Mouse (Mus musculus) limb, embryonic 10.5 days (tissue): ENCODE measurements around the gene Krt14. TPM values are rescaled to one million over a fixed set of nuclear protein-coding genes. Genes with fewer than 3 reads are reported as not detected.
"Not testable (repeated sequence)": the region's sequence is repeated elsewhere in the genome, so short reads cannot be mapped to it uniquely, and the experiment has no call there.

ENCODE experiments used
- DNase-seq: peaks from one replicate; pipeline ENCODE4 v3.0.0-alpha.2; 2017; ENCODE audit warnings: low spot score
- H3K27ac ChIP-seq: fragments of 300-500 bp; sonication (generic); 2 replicates; pipeline ENCODE4 v1.5.1; 2016; ENCODE audit warnings: mild to moderate bottlenecking
- H3K27me3 ChIP-seq: fragments of 300-500 bp; sonication (generic); 2 replicates; pipeline ENCODE4 v1.6.1; 2016; ENCODE audit warnings: low read depth, mild to moderate bottlenecking; ENCODE audit not compliant: poor library complexity, severe bottlenecking
- H3K36me3 ChIP-seq: fragments of 300-500 bp; sonication (generic); 2 replicates; pipeline ENCODE4 v1.6.1; 2016; ENCODE audit warnings: mild to moderate bottlenecking, moderate library complexity
- H3K4me1 ChIP-seq: fragments of 300-500 bp; sonication (generic); 2 replicates; pipeline ENCODE4 v1.6.1; 2016
- H3K4me3 ChIP-seq: fragments of 300-500 bp; sonication (generic); 2 replicates; pipeline ENCODE4 v1.5.1; 2016; ENCODE audit warnings: mild to moderate bottlenecking, moderate library complexity
- H3K9me3 ChIP-seq: fragments of 300-500 bp; sonication (generic); replicated peaks from 2 replicates; pipeline ENCODE4 v1.6.1; 2016; ENCODE audit warnings: mild to moderate bottlenecking
- WGBS: fragments of 180-500 bp; shearing (Covaris S2); methylation state at CpG from one replicate; pipeline ENCODE4 v1.1.7; 2016; 5-methylcytosine and 5-hydroxymethylcytosine counted together
- polyA plus RNA-seq: library from polyadenylated mRNA; unstranded; fragments of >200 nt; fragmentation: Nextera tagmentation; extraction: Ambion mirVana; gene quantifications from 2 replicates; pipeline ENCODE4 v1.2.1, GENCODE M21; 2016

Gene Krt14
- 8.0 and 32.0 TPM in 2 replicates for polyA plus RNA-seq

DNA sequence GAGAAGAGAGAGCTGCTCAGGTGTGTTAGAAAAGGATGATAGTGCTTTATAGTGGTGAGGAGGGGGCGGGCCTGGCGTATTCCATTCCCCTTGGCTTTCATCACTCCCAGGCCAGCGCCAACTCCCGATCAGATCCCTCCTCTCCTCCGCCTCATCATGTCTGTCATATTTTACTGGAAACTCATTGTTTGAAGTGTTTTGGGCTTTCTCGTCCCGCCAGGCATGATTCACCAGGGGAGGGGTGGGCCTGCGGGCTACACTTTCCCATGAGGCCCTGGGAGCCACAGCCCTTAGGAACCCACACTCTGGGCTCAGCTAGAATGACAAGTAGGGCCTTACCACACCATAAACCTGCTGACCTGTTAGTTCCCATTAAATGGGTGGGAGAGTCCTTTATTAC lies at the start of gene Krt14:
Gene Krt14 (minus strand): TSS at position 51 of the 400 bp plus-strand sequence.
- WGBS, result 95% methylated on average over 8 of the region's 8 CpGs

GRCm38 (mm10) chr11:100255514-100255913 lies 48.2 kb upstream of the Krt14 start:
- Histone ChIP-seq H3K27me3 (no peaks in the 10 kb centered on the region), H3K36me3 (no peaks in the 10 kb centered on the region), H3K9me3 (no peaks in the 10 kb centered on the region), H3K4me3 (no peak overlapping the region), H3K4me1 (0 out of 2 replicates have a peak, but pooled peaks cover under 1% of the 10 kb centered on the region), H3K27ac (no peak overlapping the region)
- 90% methylated on average over 6 of the region's 6 CpGs for WGBS
- no peak for DNase-seq

More for the DNA sequence above, at the start of gene Krt14:
- Histone ChIP-seq H3K9me3 (no peaks in the 10 kb centered on the region), H3K36me3 (no peaks in the 10 kb centered on the region), H3K27me3 (no peaks in the 10 kb centered on the region), H3K4me1 (no peaks in the 10 kb centered on the region), H3K4me3 (no peak within 1 kb of the TSS), H3K27ac (no peak within 1 kb of the TSS)
- no peak for DNase-seq

GRCm38 (mm10) chr11:100254360-100255090 lies 47.2 kb upstream of the Krt14 start:
- Histone ChIP-seq H3K36me3 (no peaks in the 10 kb centered on the region), H3K9me3 (no peaks in the 10 kb centered on the region), H3K27ac (no peak overlapping the region), H3K4me1 (no peaks in the 10 kb centered on the region), H3K4me3 (no peak overlapping the region), H3K27me3 (no peaks in the 10 kb centered on the region)
- no peak for DNase-seq
- 69% methylated on average over 5 of the region's 5 CpGs for WGBS

- no peaks in the 10 kb centered on the region for H3K36me3 ChIP-seq
- no peak within 1 kb of the TSS for H3K27ac ChIP-seq
- H3K4me3 ChIP-seq, result no peak within 1 kb of the TSS
- no peaks in the 10 kb centered on the region for H3K27me3 ChIP-seq
- peak; percentile 17 for DNase-seq
- H3K9me3 ChIP-seq, result no peaks in the 10 kb centered on the region
- no peaks in the 10 kb centered on the region for H3K4me1 ChIP-seq
- 85% methylated on average over 7 of the region's 7 CpGs for WGBS
Observed at GRCm38 (mm10) chr11:100248852-100249465, 41.6 kb upstream of the Krt14 start, which contains the start of gene Krt16. TSS of gene Krt16 (minus strand) at chr11:100248902.

GRCm38 (mm10) chr11:100246471-100246870 lies 39.1 kb upstream of the Krt14 start:
- peak; percentile 18 for DNase-seq
- H3K36me3 ChIP-seq, result not testable (repeated sequence)
- WGBS, result 73% methylated on average over 7 of the region's 7 CpGs

DNA sequence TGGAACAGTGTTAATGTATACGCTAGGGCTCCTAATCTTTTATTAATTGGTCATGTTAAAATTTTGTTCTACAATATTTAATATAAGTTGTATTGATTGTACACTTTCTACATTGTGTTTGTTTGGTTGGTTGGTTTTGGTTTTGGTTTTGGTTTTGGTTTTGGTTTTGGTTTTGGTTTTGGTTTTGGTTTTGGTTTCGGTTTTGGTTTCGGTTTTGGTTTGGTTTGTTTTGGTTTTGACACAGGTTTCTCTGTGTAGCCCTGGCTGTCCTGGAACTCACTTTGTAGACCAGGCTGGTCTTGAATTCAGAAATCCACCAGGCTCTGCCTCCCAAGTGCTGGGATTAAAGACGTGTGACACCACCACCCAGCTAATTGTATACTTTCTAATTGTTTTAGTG lies 32.9 kb upstream of the Krt14 start:
- not testable (repeated sequence) for H3K4me3 ChIP-seq, H3K27me3 ChIP-seq, H3K4me1 ChIP-seq, DNase-seq, H3K9me3 ChIP-seq, H3K27ac ChIP-seq, H3K36me3 ChIP-seq
- WGBS, result 92% methylated on average over 4 of the region's 4 CpGs

More at GRCm38 (mm10) chr11:100246471-100246870, 39.1 kb upstream of the Krt14 start:
- H3K4me3 ChIP-seq, H3K9me3 ChIP-seq, H3K27ac ChIP-seq, H3K4me1 ChIP-seq, H3K27me3 ChIP-seq: not testable (repeated sequence)

GRCm38 (mm10) chr11:100221741-100222140 lies 14.4 kb upstream of the Krt14 start:
- H3K9me3 ChIP-seq, result no peaks in the 10 kb centered on the region; the same call in 1 of the 2 replicates
- no peak for DNase-seq
- H3K4me1 ChIP-seq, result no peaks in the 10 kb centered on the region
- H3K4me3 ChIP-seq, result no peak overlapping the region
- 88% methylated on average over 8 of the region's 8 CpGs for WGBS
- H3K36me3 ChIP-seq, result no peaks in the 10 kb centered on the region
- H3K27me3 ChIP-seq, result no peaks in the 10 kb centered on the region
- H3K27ac ChIP-seq, result no peak overlapping the region

DNA sequence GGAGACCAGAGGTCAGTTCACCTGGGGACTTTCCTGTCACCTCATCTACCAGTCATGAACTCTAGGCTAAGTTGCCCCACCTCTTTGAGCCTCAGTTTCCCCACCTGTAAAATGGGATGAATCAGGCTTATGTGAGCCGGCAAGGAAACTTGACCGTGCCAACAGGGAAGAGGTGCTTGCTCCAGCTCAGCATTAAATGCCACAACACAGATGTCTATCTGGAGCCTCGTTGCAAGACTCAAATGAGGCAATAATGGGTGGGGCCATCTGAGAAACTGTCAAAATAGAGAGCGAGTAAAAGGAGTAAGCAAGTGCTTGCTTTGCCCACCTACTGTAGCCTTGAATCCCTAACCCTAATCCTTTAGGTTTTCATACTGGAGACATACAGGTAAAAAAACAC lies 12.0 kb upstream of the Krt14 start:
- no peaks in the 10 kb centered on the region for H3K27me3 ChIP-seq
- H3K27ac ChIP-seq, result no peak overlapping the region
- no peak for DNase-seq
- H3K36me3 ChIP-seq, result no peaks in the 10 kb centered on the region
- WGBS, result 89% methylated on average over 4 of the region's 4 CpGs
- H3K4me1 ChIP-seq, result no peaks in the 10 kb centered on the region
- H3K4me3 ChIP-seq, result no peak overlapping the region
- H3K9me3 ChIP-seq, result no peaks in the 10 kb centered on the region

- Histone ChIP-seq H3K4me3 (no peak overlapping the region), H3K9me3 (no peaks in the 10 kb centered on the region), H3K4me1 (no peaks in the 10 kb centered on the region), H3K36me3 (no peaks in the 10 kb centered on the region), H3K27ac (no peak overlapping the region), H3K27me3 (no peaks in the 10 kb centered on the region)
- DNase-seq, result no peak
- WGBS, result 60% methylated on average over 6 of the region's 6 CpGs
Observed at GRCm38 (mm10) chr11:100208542-100208941, 1.2 kb upstream of the Krt14 start.

- no peaks in the 10 kb centered on the region for H3K27me3 ChIP-seq
- H3K4me1 ChIP-seq, result no peaks in the 10 kb centered on the region
- no peak overlapping the region for H3K4me3 ChIP-seq
- WGBS, result 21% methylated on average over 6 of the region's 6 CpGs
- no peak overlapping the region for H3K27ac ChIP-seq
- no peaks in the 10 kb centered on the region for H3K36me3 ChIP-seq
- peak; percentile 69 for DNase-seq
- no peaks in the 10 kb centered on the region for H3K9me3 ChIP-seq
Observed at GRCm38 (mm10) chr11:100203448-100203847, 3.9 kb downstream of the Krt14 start.

DNA sequence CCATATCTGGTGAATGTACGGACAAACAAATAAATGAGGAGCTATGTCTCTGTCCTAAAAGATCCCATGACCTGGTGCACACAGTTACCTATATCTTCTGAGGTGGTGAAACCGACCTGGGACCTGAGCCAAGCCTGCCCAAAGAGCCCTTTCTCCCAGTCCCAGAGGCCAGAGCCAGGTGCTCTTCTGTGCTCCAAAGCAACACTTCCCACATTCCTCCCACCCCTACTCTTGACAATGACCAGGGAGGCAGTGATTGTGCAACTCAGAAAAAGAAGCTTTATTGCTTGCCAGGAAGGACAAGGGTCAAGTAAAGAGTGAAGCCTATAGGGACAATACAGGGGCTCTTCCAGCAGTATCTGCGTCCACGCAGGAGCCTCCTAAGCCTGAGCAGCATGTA lies 4.4 kb downstream of the Krt14 start:
- Histone ChIP-seq H3K36me3 (no peaks in the 10 kb centered on the region), H3K27me3 (no peaks in the 10 kb centered on the region), H3K27ac (no peak overlapping the region), H3K9me3 (no peaks in the 10 kb centered on the region), H3K4me3 (no peak overlapping the region), H3K4me1 (no peaks in the 10 kb centered on the region)
- 81% methylated on average over 4 of the region's 4 CpGs for WGBS
- DNase-seq, result no peak

DNA sequence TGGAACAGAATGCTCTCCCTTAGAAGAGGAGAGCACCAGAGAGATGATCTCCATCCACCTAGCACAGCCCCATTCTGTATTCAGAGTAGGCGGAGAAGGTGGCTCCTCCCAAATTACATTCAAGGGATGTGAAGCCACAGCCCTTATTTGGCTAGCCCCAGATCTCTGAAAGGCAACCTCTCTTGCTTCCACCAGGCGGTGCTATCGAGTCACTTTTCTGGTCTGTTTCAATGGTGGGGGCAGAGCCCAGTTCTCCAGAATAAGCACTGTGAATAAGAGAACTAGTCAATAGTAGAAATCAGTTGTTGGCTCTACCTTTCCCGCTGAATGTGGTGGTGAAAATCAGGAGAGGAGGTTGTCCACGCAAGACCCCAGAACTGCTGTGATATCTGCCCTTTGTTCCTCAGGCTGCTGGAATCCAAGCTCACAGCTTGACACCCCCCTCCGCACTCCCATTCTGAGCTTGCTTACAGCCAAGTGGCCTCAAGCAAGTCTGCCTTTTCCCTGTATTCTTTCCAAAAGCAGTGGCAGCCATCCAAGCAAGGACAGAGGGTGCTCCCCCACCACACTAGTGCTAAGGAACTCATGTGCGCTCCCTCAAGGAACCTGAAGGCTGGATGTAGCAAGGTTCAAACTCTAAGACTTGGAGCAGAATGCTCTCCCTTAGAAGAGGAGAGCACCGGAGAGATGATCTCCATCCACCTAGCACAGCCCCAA lies 7.1 kb downstream of the Krt14 start:
- Histone ChIP-seq H3K36me3 (no peaks in the 10 kb centered on the region), H3K4me3 (no peak overlapping the region), H3K9me3 (no peaks in the 10 kb centered on the region), H3K27me3 (no peaks in the 10 kb centered on the region), H3K4me1 (no peaks in the 10 kb centered on the region), H3K27ac (no peak overlapping the region)
- WGBS, result 46% methylated on average over 8 of the region's 8 CpGs
- DNase-seq, result peak; percentile 51

GRCm38 (mm10) chr11:100198666-100199065 lies 8.7 kb downstream of the Krt14 start:
- DNase-seq, result no peak
- H3K36me3 ChIP-seq, result no peaks in the 10 kb centered on the region
- H3K9me3 ChIP-seq, result no peaks in the 10 kb centered on the region
- H3K27ac ChIP-seq, result no peak overlapping the region
- H3K4me3 ChIP-seq, result no peak overlapping the region
- H3K27me3 ChIP-seq, result no peaks in the 10 kb centered on the region
- H3K4me1 ChIP-seq, result no peaks in the 10 kb centered on the region
- 70% methylated on average over 4 of the region's 4 CpGs for WGBS
